Mouse (Mus musculus) cerebellum, postnatal 4 days (tissue): ENCODE measurements around the gene Lhfp.
"Not testable (repeated sequence)": the region's sequence is repeated elsewhere in the genome, so short reads cannot be mapped to it uniquely, and the experiment has no call there.

Source experiments
- DNase-seq, 2 experiments: peaks; one replicate each; pipeline ENCODE4 v3.0.0; 2022; ENCODE audit warnings: low spot score in 2 of 2, mixed read lengths in 1 of 2

The Lhfp gene

DNA sequence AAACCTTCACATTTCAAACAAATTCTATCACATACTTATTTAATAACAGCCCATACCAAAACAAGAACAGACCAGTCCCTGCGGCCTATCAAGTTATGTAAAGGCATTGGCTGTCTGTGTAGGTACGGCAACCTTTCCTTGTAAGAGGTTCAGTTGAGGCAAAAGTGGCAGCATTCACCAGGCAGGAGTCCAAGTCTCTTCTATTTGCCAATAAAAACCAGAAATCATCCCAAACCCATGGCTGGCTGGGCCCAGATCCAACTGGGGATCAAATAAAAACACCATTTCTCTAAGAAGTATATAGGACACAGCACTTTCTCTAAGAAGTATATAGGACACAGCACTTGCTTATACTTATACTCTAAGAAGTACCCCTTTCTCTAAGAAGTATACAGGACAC, 171.3 kb downstream of the Lhfp start:
- DNase-seq, result no peak

DNA sequence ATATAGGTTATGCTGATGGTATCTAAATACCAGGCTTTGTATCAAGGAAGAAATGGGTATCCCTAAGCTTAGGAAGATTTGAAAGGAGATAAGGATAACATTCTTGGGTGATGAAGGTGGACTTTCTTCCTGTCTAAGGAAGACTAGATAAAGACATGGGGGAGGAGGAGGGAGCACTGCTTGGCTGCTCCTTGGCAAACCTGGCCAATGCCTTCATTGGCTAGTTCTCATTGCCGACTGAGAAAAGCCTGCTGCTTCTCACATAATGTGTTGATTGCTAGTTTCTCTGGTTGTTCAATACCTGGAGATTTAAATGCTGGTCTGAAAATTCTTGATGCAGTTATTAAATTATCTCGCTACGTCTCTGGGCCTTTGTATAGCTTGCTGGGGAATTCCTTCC, 172.0 kb downstream of the Lhfp start:
- no peak for DNase-seq

DNA sequence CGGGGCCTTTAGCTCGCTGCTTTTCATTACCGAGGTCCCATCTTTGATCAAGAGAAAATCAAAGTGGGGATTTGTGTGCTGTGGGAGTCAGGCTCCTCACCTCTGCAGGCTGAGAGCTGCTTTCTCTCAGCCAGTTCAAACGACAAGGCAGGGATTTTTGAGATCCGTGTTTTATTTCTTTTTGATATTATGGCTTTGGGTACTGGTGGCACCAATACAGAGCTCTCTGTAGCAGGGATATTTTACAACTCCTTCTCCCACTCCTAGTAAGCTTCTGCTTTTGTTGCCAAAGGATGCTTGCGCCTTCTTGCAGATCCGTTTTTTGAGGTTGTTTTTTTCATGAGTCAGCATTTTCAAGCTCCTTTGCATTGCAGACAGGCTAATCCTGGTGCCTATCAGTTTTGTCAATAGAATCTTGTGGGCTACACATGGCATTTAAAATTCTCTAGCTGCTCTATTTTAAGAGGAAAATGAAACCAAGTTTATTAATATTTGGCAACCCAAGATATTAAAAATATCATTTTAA, 172.5 kb downstream of the Lhfp start:
- DNase-seq, result no peak

DNA sequence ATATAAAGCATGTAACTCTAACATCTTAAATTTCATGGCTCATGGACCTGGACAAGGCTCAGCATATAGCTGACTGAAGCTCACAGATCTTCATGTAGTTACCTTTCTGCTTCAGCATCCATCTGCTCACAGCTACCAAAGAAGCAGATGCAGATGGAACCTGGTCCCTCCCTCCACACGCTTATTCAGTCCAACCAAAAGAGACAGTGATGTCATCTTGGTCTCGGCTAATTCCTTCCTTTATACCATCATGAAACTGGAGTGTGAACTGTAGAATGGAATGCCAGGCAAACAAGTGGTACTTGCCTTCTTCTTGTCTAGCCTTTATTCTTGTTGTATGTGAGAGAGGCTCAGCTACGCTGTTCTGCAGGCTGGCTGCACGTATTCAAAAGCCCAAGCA, 173.1 kb downstream of the Lhfp start:
- DNase-seq, result no peak

DNA sequence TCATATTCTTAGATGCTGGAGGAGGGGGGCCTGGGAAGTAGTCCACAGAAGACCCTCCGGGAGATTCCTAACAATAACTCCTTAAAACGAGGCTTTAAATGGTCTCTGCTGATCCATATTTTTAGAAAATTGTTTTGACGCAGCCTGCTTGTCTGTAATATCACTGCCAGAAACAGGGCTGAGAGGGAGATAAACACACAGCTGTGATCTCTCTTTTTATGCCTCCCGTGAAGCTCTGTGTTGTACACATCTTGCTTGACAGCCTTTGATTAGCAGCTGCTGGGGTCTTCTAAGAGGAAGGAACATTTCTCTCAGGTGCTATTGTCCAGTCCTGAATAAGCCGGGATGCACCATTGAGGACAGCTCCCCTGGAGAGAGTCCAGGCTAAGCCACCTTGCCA, 176.4 kb downstream of the Lhfp start:
- DNase-seq, result no peak

DNA sequence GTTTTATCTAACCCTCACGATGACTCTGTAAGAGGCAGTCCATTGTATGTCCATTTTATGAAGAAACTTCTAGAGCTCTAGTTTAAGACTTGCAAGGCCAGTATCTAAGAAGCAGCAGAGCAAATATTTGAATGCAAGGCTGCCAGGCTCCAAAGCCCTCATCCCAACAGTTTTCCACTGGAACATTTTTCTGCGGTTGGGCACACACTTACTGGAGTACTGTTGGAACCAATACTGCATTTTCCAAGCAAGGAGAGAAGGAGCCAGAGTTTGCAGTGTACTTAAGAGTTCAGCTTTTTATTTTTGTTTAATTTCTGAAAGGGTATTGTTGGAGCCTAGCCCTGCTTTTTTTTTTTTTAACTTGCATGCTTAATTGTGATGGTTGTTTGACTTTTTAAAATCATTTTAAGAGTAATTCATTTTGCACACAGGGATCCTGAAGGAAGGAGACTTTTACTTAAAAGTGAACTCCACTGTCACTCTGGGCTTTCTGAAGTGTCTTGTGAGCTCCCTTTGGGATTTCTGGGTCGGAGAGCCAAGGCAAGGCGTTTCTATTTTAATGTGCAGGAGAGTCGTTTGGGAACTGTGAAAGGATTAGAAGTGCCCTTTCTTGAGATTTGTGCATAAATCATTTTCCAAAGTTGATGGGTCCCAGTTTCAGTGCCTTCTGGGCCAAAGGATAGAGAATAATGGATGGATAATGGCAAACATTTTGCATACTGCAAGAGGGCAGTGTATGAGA, 180.4 kb downstream of the Lhfp start:
- DNase-seq, result no peak

DNA sequence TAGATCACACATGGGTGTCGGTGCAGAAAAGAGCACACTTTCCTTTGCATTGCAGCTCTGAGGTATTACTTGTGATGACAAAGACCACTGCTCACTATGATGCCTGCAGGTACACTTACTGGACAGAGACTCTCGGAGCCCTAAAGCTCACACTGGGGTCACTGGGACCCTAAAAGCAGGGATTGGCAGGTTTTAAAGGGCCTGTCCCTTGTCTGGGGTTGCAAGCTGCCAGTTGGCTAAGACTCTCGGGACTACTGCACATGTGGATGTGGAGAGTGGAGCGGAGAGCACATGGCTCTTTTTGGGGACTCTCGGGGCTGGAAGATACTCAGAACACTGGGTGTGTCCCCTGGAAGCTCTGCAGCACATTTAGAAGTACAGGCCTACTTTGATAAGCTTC, 182.8 kb downstream of the Lhfp start:
- DNase-seq, result no peak

DNA sequence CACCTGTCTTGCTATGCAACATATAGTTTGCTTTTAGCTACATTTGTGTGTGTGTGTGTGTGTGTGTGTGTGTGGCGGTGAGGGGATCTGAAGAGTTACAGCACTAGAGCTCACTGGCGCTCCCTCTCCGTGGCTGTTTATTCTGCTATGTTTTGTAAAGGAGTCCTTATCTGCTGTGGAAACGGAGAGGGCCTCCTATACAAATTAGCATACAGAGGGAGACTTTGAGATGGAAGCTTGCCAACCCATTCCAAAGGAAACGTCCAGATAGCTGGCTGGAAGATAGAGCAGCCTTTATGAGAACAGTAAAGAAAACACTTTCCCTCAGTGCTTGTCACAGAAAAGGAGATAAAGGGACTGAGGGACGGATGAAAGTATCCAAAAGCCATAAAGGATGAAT, 184.4 kb downstream of the Lhfp start:
- no peak for DNase-seq

DNA sequence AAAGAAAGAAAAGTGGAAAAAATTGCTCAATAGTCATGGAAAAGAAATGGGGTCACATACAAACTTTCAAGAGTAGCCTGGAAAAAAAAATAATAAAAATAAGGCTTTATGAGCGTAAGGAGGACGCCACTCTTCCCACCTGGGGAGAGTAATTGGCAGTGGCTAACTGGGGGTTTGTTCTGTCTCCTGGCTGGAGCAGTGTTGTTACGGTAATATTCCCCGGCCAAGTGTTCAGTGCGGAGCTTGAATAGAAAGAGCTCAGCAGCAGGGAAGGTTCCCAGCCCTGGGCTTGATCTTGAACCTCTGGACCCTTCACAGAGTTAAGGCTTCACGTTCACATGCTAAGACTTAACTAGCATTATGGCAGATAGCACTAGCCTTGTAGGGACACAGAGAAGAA, 184.9 kb downstream of the Lhfp start:
- DNase-seq, result no peak

DNA sequence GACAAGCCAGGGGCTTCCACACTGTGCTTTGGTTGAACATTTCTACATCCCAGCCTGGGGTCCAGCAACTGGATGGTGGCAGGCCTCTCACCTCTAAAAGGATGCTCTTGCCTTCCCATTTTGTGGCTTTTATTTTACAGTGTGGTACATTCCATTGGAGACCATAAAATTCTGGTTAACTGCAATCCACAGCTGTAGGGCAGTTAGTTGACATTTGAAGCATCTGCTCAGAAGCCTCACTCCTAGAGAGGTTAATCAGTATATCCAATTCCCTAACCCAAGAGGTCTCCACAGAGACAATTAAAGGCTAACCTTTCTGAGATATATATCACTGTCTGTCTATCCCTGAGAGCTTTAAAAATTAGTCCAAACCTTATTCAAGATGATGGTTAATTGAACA, 186.5 kb downstream of the Lhfp start:
- DNase-seq, result no peak

DNA sequence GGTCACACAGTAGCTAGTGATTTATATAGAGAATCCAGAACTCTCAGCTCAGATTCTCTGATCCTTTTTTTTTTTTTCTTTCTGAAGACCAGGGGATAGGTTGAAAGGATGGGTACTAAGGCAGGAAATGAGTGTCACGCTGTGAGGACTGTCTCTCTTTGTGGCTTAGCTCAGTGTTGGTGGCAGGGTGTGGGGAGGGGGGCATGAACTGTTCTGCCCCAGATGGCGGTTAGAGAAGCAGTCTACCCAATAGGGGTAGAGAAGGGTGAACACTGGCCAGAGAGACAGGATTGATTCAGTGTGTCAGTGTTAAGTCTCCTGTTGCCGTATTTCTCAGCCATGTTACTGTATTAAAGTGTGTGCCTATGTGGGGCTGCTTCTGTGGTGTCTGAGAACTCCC, 189.2 kb downstream of the Lhfp start:
- no peak for DNase-seq

DNA sequence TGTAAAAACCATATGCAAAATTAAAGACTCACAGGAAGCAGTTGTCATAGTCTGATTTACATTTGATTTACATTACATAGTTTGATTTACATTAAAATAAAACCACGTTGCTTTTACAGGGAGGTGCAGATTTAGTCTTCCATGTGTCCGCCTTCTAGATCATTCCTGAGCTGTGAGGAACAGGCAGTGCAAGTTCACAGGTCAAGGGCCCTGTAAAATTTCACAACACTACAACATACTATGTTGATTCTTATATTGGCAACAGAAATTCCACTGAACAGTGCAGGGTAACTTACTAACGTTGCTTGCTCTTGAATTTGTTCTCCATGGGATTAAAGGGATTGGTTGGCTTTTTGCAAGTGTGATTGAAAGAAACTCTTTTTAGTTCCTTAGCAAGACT, 189.8 kb downstream of the Lhfp start:
- no peak for DNase-seq

DNA sequence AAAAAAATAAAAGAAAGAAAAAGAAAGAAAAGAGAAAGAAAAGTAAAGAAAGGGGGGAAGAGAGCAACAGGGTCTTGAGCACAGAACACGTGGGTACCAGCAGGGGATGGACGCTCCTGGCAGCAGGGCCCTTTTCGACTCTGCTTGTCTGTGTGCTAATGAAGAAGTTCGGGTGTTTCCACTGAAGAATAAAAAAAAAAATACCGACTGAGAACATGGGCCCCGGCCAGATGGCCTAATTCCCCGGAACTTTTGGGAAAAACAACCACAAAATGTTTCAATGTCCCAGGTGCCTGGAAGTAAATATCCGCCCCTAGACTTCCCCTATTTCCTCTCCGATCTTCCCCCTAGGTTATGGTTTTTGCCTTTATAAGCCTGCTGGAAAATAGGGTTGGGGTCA, 191.1 kb downstream of the Lhfp start:
- not testable (repeated sequence) for DNase-seq

DNA sequence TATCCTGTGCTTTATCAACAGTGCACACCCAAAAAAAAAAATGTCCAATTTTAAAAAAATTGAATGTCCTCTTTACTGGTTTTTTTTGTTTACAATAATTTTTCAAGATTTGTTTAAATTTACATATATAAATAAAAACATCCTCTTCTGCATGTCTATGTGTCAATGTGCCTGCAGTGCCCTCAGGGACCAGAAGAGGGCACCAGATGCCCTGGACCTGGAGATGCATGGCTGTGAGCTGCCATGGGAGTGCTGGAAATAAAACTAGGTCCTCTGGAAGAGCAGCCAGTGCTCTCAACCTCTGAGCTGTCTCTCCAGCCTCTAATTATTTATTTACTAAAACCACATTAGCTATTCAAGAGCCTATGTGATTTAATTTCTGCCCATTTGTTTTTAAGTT, 193.4 kb downstream of the Lhfp start:
- DNase-seq, result no peak

DNA sequence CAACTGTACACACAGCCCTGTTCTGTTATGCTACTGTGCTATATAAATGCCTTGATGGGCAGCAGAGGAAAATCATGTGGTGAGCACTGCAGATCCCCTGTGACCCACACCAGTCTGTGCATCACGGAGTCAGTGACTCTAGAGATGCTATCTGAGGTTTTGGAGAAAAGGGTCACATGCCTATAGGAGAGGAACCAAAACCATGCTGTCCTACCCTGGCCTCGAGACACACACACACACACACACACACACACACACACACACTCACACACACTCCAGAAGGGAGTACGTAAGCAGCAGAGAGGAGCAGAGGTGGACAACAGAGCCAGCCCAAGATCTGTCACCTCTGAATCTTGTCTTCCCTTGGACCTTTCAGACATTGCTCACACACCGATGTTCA, 195.1 kb downstream of the Lhfp start:
- no peak for DNase-seq

DNA sequence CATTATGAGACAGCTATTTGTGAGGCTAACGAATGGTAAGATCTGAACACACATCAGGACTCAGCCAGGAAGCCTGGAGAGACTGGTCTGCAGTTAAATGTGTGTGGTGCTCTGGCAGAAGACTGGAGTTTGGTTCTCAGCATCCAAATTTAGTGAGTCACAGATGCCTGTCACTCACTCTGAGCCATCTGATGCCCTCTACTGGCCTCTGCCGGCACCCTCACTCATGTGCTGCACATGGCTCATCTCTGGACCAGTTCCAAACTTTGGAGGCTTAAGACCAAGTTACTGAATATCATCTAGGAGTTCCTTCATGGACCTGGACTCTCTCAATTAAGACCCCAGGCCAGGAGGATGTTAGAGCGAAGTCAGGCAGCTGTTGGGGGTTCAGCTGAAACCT, 198.8 kb downstream of the Lhfp start:
- no peak for DNase-seq

DNA sequence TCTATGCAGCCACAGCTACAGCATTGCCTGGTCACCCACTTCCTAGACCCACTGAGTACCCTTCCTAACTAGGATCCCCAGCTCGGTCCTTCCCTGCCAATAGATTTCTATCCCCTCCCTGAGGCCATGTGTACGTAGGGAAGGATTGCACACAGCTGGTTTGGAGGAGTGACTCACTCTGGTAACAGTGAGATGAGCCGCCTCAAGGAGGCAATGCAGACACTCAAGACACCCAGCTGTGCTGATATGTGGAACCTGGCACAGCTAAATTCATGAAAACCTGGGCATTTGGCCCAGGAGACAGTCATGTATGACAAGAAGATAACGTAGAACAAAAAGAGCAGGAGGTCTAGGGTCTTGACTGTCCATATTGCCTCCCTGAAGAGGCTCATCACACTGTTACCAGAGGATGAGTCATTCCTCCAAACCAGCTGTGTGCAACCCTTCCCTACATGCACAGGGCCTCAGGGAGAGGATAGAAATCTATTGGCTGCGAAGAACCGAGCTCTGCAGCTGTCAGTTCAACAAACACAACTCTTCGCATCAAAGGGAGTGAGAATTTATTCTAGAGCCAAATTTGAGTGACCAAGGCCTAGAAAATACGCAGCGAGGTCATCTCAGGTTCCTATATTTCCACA, 204.4 kb downstream of the Lhfp start:
- no peak for DNase-seq

DNA sequence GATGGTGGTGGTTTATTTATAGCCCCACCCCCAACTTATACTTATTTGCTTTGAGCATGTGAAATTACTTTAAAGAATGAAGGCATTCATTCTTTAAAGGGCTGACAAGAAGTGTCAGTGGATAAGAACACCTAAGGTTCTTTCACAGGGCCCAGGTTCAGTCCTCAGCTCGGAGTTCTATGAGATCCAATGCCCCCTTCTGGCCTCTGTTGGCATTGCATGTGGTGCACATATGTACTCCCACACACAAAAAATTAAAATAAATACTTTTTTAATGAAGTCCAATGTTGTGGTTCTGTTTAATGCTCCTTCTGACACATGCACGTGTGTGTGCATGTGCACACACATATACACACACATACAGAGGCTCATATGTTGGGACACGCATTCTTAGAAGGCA, 205.8 kb downstream of the Lhfp start:
- peak in 1 of 2 experiments; percentile 62 for DNase-seq

DNA sequence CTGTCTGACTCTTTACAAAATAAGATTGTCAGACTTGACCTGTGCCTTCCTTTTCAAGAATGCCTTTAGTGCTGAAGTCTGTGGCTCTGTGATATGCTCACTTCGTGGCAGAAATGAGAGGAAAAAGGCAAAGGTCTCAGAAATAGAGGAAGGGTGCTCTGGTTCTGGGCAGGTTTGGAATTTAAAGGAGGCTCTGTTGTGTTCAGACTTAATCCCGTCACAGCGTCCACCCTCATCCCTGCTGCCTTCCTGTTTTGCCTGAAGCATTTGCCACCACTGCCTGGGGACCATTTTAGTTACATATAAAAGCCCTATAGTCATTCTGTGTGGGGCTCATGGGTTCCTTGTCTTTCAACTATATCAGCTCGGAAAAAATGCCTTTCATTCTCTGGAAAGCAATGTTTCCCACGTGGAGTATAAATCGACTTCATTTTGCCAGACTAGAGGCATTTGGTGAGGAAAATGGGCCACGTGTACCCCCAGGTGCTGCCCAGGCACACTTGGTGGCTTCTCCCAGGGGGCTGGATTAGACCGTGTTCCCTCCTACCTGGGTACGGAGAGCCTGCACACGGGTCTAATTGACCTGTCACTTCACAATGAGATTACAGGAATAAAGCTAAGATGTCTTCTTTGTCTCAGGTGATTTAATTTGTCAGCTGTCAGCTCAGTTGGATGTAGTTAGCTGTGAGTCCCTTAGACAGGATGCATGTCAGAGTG, 207.0 kb downstream of the Lhfp start:
- no peak for DNase-seq

DNA sequence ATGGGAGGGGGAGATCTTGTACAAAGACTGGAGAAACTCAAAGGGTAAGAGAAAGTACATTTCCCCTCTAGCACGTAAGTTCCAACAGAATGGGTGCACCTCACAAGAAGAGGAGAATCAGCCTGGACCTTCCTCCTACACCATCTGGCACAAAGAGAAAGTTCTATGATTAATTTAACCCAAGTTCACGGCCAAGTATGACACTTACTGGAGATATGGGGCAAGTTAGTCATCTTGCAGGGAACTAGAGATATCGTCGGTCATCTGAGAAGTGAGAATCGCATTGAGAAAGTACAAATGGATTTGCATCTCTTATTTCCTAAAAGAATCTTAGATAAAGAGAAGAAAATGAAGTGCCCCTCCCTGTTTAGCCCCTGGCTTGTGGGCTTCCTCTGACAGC, 211.2 kb downstream of the Lhfp start:
- no peak for DNase-seq

DNA sequence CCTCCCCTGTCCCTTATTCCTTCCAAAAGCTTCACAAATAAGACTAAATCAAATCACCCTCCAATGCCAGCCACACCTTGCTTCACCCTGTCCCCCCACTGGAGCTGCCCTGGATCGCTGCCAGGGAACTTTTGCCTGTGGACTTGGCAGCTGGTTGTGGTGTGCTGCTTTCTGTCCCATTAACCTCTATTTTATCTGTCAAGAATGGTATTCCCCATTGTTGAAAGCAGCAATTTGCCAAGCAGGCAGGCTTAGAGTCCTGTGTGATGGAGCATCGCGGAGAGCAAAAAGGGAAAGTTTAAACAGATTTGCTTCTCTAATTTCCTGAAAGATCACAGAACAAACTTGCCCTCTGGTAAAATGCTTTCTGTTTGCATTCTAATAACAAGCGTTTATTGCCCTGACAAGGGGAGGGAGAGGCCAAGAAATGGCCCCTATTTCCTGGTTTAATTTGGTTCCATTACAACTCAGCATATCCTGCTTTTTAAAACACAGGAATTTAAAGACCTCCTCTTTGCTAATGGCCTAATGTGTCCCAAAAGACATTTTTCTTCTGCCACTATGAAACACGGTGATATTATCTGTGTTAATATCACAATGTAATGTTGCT, 212.0 kb downstream of the Lhfp start:
- no peak for DNase-seq

DNA sequence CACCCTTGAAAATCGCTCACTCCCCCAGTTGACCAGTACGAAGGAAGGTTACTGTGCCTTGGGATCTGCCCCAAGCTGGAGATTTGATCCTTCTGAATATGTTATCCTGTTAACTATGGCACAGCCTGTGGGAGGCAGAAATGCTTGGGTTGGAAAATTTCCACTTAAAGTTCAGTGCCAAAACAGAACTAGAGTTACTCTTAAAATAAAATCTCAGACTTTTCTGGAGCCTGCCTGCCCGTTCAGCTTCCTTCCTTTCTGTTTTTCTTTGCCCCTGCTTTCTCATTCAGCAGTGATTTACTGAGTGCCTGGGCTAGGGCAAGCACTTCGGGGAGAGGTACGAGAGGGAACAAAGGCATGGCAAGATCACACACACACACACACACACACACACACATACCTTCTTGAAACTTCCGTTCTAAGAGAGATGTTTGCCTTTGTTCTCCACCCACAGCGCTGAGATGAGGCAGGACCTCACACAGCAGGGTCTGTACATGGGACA, 217.4 kb downstream of the Lhfp start:
- DNase-seq, result no peak
